Mouse (Mus musculus) MEL (cell line): ENCODE results near the gene Lmtk3. TPM values are rescaled to one million over a fixed set of nuclear protein-coding genes. Genes with fewer than 3 reads are reported as not detected.

Experiments
- DNase-seq: peaks from one replicate; pipeline ENCODE4 v3.0.0; 2011; ENCODE audit warnings: low read depth, low spot score
- H3K27ac ChIP-seq: 2 replicates; pipeline ENCODE4 v1.5.1; 2012; ENCODE audit warnings: low read depth, mild to moderate bottlenecking, control low read depth, low read length, moderate library complexity; ENCODE audit not compliant: control insufficient read depth
- H3K27me3 ChIP-seq, 2 experiments: fragments of 150-350 bp in 1 of 2; sonication (generic) in 1 of 2; 2 replicates each; pipeline ENCODE4 v1.6.1; 2012; ENCODE audit warnings: low read length in 2 of 2, mild to moderate bottlenecking in 2 of 2, improper control_type of control experiment in 1 of 2, moderate library complexity in 1 of 2; ENCODE audit not compliant: insufficient read depth in 2 of 2, control insufficient read depth in 1 of 2
- H3K36me3 ChIP-seq, 2 experiments: 2 replicates each; pipeline ENCODE4 v1.6.1; 2012 to 2014; ENCODE audit warnings: low read length in 2 of 2, improper control_type of control experiment in 1 of 2, inconsistent platforms in 1 of 2, mild to moderate bottlenecking in 1 of 2; ENCODE audit not compliant: insufficient read depth in 2 of 2, control insufficient read depth in 1 of 2
- H3K4me1 ChIP-seq, 2 experiments: fragments of 150-350 bp in 1 of 2; sonication (generic) in 1 of 2; 2 replicates each; pipeline ENCODE4 v1.6.1; 2012; ENCODE audit warnings: low read length in 2 of 2, improper control_type of control experiment in 1 of 2, mild to moderate bottlenecking in 1 of 2; ENCODE audit not compliant: insufficient read depth in 2 of 2, control insufficient read depth in 1 of 2
- H3K4me3 ChIP-seq, 2 experiments: fragments of 150-350 bp in 1 of 2; sonication (generic) in 1 of 2; 2 replicates each; pipeline ENCODE4 v1.5.1; 2012; ENCODE audit warnings: low read depth in 2 of 2, low read length in 2 of 2, mild to moderate bottlenecking in 2 of 2, moderate library complexity in 2 of 2, control low read depth in 1 of 2, improper control_type of control experiment in 1 of 2; ENCODE audit not compliant: control insufficient read depth in 1 of 2, insufficient read depth in 1 of 2
- H3K79me2 ChIP-seq: 2 replicates; pipeline ENCODE4 v1.6.1; 2012; ENCODE audit warnings: mild to moderate bottlenecking, low read length, moderate library complexity; ENCODE audit not compliant: control insufficient read depth, poor library complexity, insufficient read depth
- H3K9ac ChIP-seq: 2 replicates; pipeline ENCODE4 v1.6.1; 2012; ENCODE audit warnings: low read depth, mild to moderate bottlenecking, control low read depth, low read length, moderate library complexity; ENCODE audit not compliant: control insufficient read depth, poor library complexity, severe bottlenecking
- H3K9me3 ChIP-seq: fragments of 150-350 bp; sonication (generic); replicated peaks from 2 replicates; pipeline ENCODE4 v1.6.1; 2012; ENCODE audit warnings: mild to moderate bottlenecking, low read length, improper control_type of control experiment, moderate library complexity; ENCODE audit not compliant: insufficient read depth
- CHD1 ChIP-seq: IDR thresholded peaks from 2 replicates; pipeline ENCODE4 v1.6.1; 2012; ENCODE audit warnings: low read depth, mild to moderate bottlenecking, inconsistent platforms, low read length, improper control_type of control experiment
- E2F4 ChIP-seq: IDR thresholded peaks from 2 replicates; pipeline ENCODE4 v1.6.1; 2011; ENCODE audit warnings: low read depth, low read length, improper control_type of control experiment, borderline replicate concordance
- EP300 ChIP-seq, 2 experiments: IDR thresholded peaks; 2 replicates each; pipeline ENCODE4 v1.6.1; 2011; ENCODE audit warnings: improper control_type of control experiment in 2 of 2, low read length in 2 of 2, low read depth in 1 of 2, mild to moderate bottlenecking in 1 of 2
- ETS1 ChIP-seq: IDR thresholded peaks from 2 replicates; pipeline ENCODE4 v1.6.1; 2012; ENCODE audit warnings: low read depth, mild to moderate bottlenecking, inconsistent platforms, low read length, improper control_type of control experiment, moderate library complexity
- GABPA ChIP-seq: IDR thresholded peaks from 2 replicates; pipeline ENCODE4 v1.6.1; 2012; ENCODE audit warnings: low read depth, mild to moderate bottlenecking, inconsistent platforms, low read length, improper control_type of control experiment, moderate library complexity
- HCFC1 ChIP-seq: IDR thresholded peaks from 2 replicates; pipeline ENCODE4 v1.6.1; 2012; ENCODE audit warnings: low read depth, mild to moderate bottlenecking, inconsistent platforms, low read length, improper control_type of control experiment, moderate library complexity
- KAT2A ChIP-seq: conservative IDR thresholded peaks from 2 replicates; pipeline ENCODE4 v1.6.1; 2012; ENCODE audit warnings: low read depth, low read length, improper control_type of control experiment, inconsistent platforms
- MAX ChIP-seq: IDR thresholded peaks from 2 replicates; pipeline ENCODE4 v1.6.1; 2011; ENCODE audit warnings: low read length, improper control_type of control experiment
- MAZ ChIP-seq: IDR thresholded peaks from 2 replicates; pipeline ENCODE4 v1.6.1; 2012; ENCODE audit warnings: low read depth, mild to moderate bottlenecking, inconsistent platforms, low read length, improper control_type of control experiment
- MXI1 ChIP-seq: IDR thresholded peaks from 2 replicates; pipeline ENCODE4 v1.6.1; 2011; ENCODE audit warnings: mild to moderate bottlenecking, low read depth, low read length, improper control_type of control experiment
- NRF1 ChIP-seq: IDR thresholded peaks from 2 replicates; pipeline ENCODE4 v1.6.1; 2014; ENCODE audit warnings: low read depth, mild to moderate bottlenecking, inconsistent platforms, low read length, improper control_type of control experiment, moderate library complexity; ENCODE audit not compliant: poor library complexity, insufficient read depth, severe bottlenecking
- POLR2AphosphoS5 ChIP-seq: IDR thresholded peaks from 2 replicates; pipeline ENCODE4 v1.6.1; 2012; ENCODE audit warnings: low read depth, borderline replicate concordance, mild to moderate bottlenecking, inconsistent platforms, low read length, moderate library complexity, mixed read lengths
- RCOR1 ChIP-seq: IDR thresholded peaks from 2 replicates; pipeline ENCODE4 v1.6.1; 2012; ENCODE audit warnings: low read depth, mild to moderate bottlenecking, inconsistent platforms, low read length, improper control_type of control experiment
- SIN3A ChIP-seq: IDR thresholded peaks from 2 replicates; pipeline ENCODE4 v1.6.1; 2012; ENCODE audit warnings: low read length, improper control_type of control experiment, inconsistent platforms
- TBP ChIP-seq: IDR thresholded peaks from 2 replicates; pipeline ENCODE4 v1.8.0; 2011; ENCODE audit warnings: low read depth, low read length, improper control_type of control experiment
- UBTF ChIP-seq: IDR thresholded peaks from 2 replicates; pipeline ENCODE4 v1.6.1; 2012; ENCODE audit warnings: low read depth, mild to moderate bottlenecking, inconsistent platforms, low read length, improper control_type of control experiment, moderate library complexity, borderline replicate concordance; ENCODE audit not compliant: insufficient read depth
- ZC3H11A ChIP-seq: IDR thresholded peaks from 2 replicates; pipeline ENCODE4 v1.6.1; 2012; ENCODE audit warnings: low read depth, mild to moderate bottlenecking, inconsistent platforms, low read length, improper control_type of control experiment
- ZKSCAN1 ChIP-seq: IDR thresholded peaks from 2 replicates; pipeline ENCODE4 v1.6.1; 2012; ENCODE audit warnings: low read depth, mild to moderate bottlenecking, inconsistent platforms, low read length, improper control_type of control experiment, moderate library complexity
- ZMIZ1 ChIP-seq: IDR thresholded peaks from 2 replicates; pipeline ENCODE4 v1.6.1; 2012; ENCODE audit warnings: low read depth, mild to moderate bottlenecking, inconsistent platforms, low read length, improper control_type of control experiment, moderate library complexity
- ZNF384 ChIP-seq: IDR thresholded peaks from 2 replicates; pipeline ENCODE4 v1.6.1; 2012; ENCODE audit warnings: low read depth, mild to moderate bottlenecking, inconsistent platforms, low read length, improper control_type of control experiment
- polyA plus RNA-seq, 2 experiments: library from polyadenylated mRNA; stranded (reverse) in 1 of 2; unstranded in 1 of 2; fragments of >175 nt in 1 of 2; fragments of >200 nt in 1 of 2; gene quantifications; 2 replicates each; pipeline versions ENCODE4 v1.2.1 to v1.2.4; 2012; ENCODE audit warnings: low replicate concordance in 2 of 2, low read depth in 1 of 2; ENCODE audit not compliant: insufficient read length in 2 of 2, insufficient read depth in 1 of 2, missing spikeins in 1 of 2
- total RNA-seq: library from RNA; depleted of rRNA; stranded (reverse); fragments of 300-350 nt; gene quantifications from 2 replicates; pipeline ENCODE4 v1.2.3, GENCODE M21; 2012

Gene Lmtk3
- total and polyA plus RNA-seq, 3 experiments = 0.04 to 0.40 TPM; not detected in 1

- Histone ChIP-seq H3K36me3 (peaks cover 4 to 13% of the 10 kb centered on the region in 2 experiments), H3K79me2 (peaks cover 12% of the 10 kb centered on the region), H3K27ac (no peak overlapping the region), H3K9ac (no peak overlapping the region), H3K4me3 (peak overlapping the region in 1 of 2 experiments; percentile 8; a peak in 1 of 4 replicates), H3K27me3 (no peaks in the 10 kb centered on the region), H3K9me3 (no peaks in the 10 kb centered on the region), H3K4me1 (peaks cover 11 to 22% of the 10 kb centered on the region in 2 experiments)
- DNase-seq = no peak
- TF ChIP-seq ZKSCAN1 = no peak
- TF ChIP-seq MXI1 = no peak
- no peak for TF ChIP-seq NRF1
- TF ChIP-seq CHD1 = no peak
- TF ChIP-seq HCFC1 = no peak
- TF ChIP-seq POLR2AphosphoS5 = no peak
- no peak for TF ChIP-seq E2F4
- TF ChIP-seq MAX = no peak
- TF ChIP-seq ZMIZ1 = no peak
These were observed 31.3 kb downstream of the Lmtk3 start for GRCm38 (mm10) chr7:45814841-45815240.

GRCm38 (mm10) chr7:45815323-45815983 lies 31.9 kb downstream of the Lmtk3 start:
- peaks cover 11 to 22% of the 10 kb centered on the region in 2 experiments for H3K4me1 ChIP-seq
- no peaks in the 10 kb centered on the region for H3K27me3 ChIP-seq
- H3K79me2 ChIP-seq = peaks cover 12% of the 10 kb centered on the region
- TF ChIP-seq TBP = no peak
- TF ChIP-seq ZNF384 = no peak
- TF ChIP-seq UBTF = no peak
- TF ChIP-seq RCOR1 = no peak
- TF ChIP-seq E2F4 = no peak
- TF ChIP-seq MAZ = no peak
- no peak for TF ChIP-seq EP300 (IDR thresholded peaks at IDR 0.05; ENCODE audit: low read depth in 1 of 2, low read length in 2 of 2)
- TF ChIP-seq KAT2A = no peak
- no peak for TF ChIP-seq ZC3H11A
- no peak for TF ChIP-seq CHD1
- no peak for TF ChIP-seq GABPA
- no peak for TF ChIP-seq SIN3A
- TF ChIP-seq ETS1 = no peak
- no peak overlapping the region for H3K27ac ChIP-seq
- no peaks in the 10 kb centered on the region for H3K9me3 ChIP-seq
- peaks cover 4 to 13% of the 10 kb centered on the region in 2 experiments; a peak in 3 of 4 replicates for H3K36me3 ChIP-seq
- no peak overlapping the region for H3K9ac ChIP-seq
- H3K4me3 ChIP-seq = no peak overlapping the region
- no peak for DNase-seq
